Mouse (Mus musculus) central nervous system, embryonic 14 days (tissue): ENCODE measurements around the gene Rpl36-ps4. TPM values are rescaled to one million over a fixed set of nuclear protein-coding genes. Genes with fewer than 3 reads are reported as not detected.

Experiments
- polyA plus RNA-seq: library from polyadenylated mRNA; depleted of rRNA; stranded (reverse); fragments of >200 nt; gene quantifications from 2 replicates; pipeline ENCODE4 v1.2.3, GENCODE M21; 2012; rRNA removed

The Rpl36-ps4 gene
- polyA plus RNA-seq, result not detected in 2 replicates

GRCm38 (mm10) chr17:87920677-87921076, at the start of gene Rpl36-ps4:
Gene Rpl36-ps4, plus strand, starts transcription at chr17:87920977.

Other genes with a start within 250 kb of the Rpl36-ps4 start
- gene Msh2, start 248.6 kb upstream of the Rpl36-ps4 start, polyA plus RNA-seq, result 39.5 and 44.7 TPM in 2 replicates
- 0.89 and 1.3 TPM in 2 replicates for gene Kcnk12, start 123.0 kb upstream of the Rpl36-ps4 start, polyA plus RNA-seq
- gene Msh6, start 54.1 kb downstream of the Rpl36-ps4 start, polyA plus RNA-seq, result 20.4 and 23.1 TPM in 2 replicates
- 88.4 and 104 TPM in 2 replicates for gene Fbxo11, start 144.3 kb downstream of the Rpl36-ps4 start, polyA plus RNA-seq